Mouse (Mus musculus): Measurements from ENCODE around the gene Amotl1.
A peak's percentile ranks its signal among the peaks of the same experiment; 100 is the strongest.

The Amotl1 gene

GRCm38 (mm10) chr9:14547584-14548365, 97.1 kb downstream of the Amotl1 start:
- DNase-seq (ENCODE audit: low spot score), result no peak

GRCm38 (mm10) chr9:14544034-14544757, 100.7 kb downstream of the Amotl1 start:
- no peak for DNase-seq (ENCODE audit: low spot score)

- no peak for DNase-seq (ENCODE audit: low spot score)
These were observed 109.9 kb downstream of the Amotl1 start for GRCm38 (mm10) chr9:14534833-14535456.

- no peak for DNase-seq (ENCODE audit: low spot score)
These were observed 111.2 kb downstream of the Amotl1 start for GRCm38 (mm10) chr9:14533659-14534058.

GRCm38 (mm10) chr9:14532283-14532682, 112.6 kb downstream of the Amotl1 start:
- DNase-seq (ENCODE audit: low spot score), result no peak

- no peak for DNase-seq (ENCODE audit: low spot score)
These were observed 114.9 kb downstream of the Amotl1 start for GRCm38 (mm10) chr9:14530004-14530403.

- peak; percentile 51 for DNase-seq (ENCODE audit: low spot score)
These were observed 121.3 kb downstream of the Amotl1 start for GRCm38 (mm10) chr9:14523408-14524043.

GRCm38 (mm10) chr9:14521695-14522094, 123.2 kb downstream of the Amotl1 start:
- DNase-seq (ENCODE audit: low spot score), result no peak

GRCm38 (mm10) chr9:14520971-14521670, 123.7 kb downstream of the Amotl1 start:
- DNase-seq (ENCODE audit: low spot score), result no peak

GRCm38 (mm10) chr9:14518105-14518504, 126.8 kb downstream of the Amotl1 start:
- no peak for DNase-seq (ENCODE audit: low spot score)

- DNase-seq (ENCODE audit: low spot score), result no peak
These were observed 127.6 kb downstream of the Amotl1 start for GRCm38 (mm10) chr9:14517296-14517695.

- DNase-seq (ENCODE audit: low spot score), result no peak
These were observed 132.0 kb downstream of the Amotl1 start for GRCm38 (mm10) chr9:14512633-14513445.

GRCm38 (mm10) chr9:14500916-14501424, 143.9 kb downstream of the Amotl1 start:
- no peak for DNase-seq (ENCODE audit: low spot score)

GRCm38 (mm10) chr9:14500023-14500915, 144.6 kb downstream of the Amotl1 start, which contains the start of the genes Kdm4d and Cwc15:
TSS of gene Kdm4d (minus strand) at chr9:14500482.
TSS of gene Cwc15 (plus strand) at chr9:14500617.
- peak; percentile 94 for DNase-seq (ENCODE audit: low spot score)

GRCm38 (mm10) chr9:14498896-14499705, 145.8 kb downstream of the Amotl1 start:
- peak; percentile 60 for DNase-seq (ENCODE audit: low spot score)
